Mouse (Mus musculus) spleen, adult 12 weeks (tissue): ENCODE measurements around the gene Dennd2c.
"Not testable (repeated sequence)": the region's sequence is repeated elsewhere in the genome, so short reads cannot be mapped to it uniquely, and the experiment has no call there.

Source experiments
- DNase-seq: peaks from one replicate; pipeline ENCODE4 v3.0.0; 2022; ENCODE audit warnings: low spot score

Gene Dennd2c

DNA sequence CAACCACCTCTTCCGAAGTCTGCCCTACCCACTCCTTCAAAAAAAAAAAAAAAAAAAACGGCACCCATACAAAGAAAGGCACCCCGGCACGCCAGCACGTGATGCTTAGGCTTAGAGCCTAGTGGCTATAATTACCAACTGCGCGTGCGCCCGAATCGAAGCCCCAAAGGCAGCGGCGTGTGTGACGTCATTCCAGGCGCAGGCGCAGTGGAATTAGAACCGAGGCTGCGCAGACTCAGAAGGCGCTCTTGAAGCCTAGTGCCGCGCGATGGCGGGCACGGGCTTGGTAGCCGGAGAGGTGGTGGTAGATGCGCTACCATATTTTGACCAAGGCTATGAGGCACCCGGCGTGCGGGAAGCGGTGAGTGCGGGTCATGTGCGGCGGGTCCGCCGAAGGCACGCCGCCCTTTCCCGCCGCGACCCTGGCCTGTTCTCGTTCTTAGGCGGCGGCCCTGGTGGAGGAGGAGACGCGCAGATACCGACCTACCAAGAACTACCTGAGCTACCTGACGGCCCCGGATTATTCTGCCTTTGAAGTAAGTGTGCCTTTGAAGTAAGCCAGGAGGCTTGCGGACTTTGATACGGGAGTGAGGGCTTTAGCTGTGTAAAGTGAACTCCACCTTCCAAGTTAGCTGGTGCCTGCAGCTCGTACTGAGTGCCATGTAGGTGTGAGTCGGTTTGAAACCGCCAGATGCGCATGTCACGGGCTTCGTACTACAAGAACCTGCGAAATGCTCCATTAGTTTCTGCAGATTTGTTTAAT lies 69.3 kb downstream of the Dennd2c start, which contains the start of gene Bcas2:
Gene Bcas2, plus strand, starts transcription at position 151 of the 763 bp plus-strand sequence.
- DNase-seq, result peak; percentile 97

DNA sequence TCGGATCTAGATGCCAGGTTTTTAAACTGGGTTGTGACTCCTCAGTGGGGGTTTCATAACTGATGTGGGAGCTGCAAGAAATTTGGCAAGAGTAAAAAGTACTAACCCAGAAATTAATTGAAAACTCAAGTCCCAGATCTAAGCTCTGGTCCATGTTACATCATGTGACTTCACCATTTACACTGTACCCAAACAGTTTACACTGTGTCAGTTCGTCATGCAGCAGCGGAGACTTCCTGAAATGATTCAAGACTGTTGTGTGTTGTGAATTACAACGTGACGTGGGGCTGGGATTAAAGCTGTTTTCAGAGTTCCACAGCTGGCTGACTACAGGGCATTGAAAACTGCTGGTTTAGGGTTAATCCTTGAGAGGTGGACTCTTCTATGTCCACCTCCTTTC lies 70.2 kb downstream of the Dennd2c start:
- DNase-seq, result no peak

DNA sequence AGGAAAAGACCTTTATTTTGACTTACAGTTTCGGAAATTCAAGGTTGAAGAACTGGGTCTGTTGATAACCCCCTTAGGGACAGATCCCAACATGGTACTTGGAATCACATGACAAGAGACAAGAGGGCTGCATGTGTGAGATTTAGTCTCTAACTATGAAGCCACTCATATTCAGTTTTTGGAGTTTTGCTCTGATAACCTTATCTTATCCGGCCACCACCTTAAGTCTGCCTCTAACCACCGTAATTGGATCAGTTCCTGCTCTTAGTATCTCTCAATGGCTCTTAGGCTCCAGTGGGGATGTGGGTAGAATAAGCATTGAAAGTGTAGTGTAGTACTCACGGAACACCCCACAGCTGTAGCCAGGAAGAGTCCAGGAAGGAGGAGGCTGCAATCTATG lies 74.3 kb downstream of the Dennd2c start:
- DNase-seq, result no peak

DNA sequence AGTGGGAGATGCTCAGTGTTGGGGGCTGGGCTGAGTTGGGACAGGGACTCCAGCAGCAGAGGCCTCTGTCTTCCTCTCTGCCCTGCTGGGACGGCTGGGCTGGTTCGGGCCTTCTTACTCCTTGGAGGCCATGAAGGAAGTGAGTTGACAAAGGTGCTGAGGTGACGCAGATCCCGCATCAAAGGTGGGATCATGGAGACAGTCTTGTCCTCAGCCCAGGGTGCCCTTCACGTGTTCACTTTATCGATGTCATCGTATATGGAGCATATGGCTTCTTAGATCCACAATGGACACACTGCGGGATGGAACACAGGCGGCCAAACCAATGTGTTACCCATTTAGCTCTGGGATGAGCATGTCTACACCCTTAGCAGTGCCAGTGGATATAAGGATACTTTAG lies 77.1 kb downstream of the Dennd2c start:
- DNase-seq, result no peak

DNA sequence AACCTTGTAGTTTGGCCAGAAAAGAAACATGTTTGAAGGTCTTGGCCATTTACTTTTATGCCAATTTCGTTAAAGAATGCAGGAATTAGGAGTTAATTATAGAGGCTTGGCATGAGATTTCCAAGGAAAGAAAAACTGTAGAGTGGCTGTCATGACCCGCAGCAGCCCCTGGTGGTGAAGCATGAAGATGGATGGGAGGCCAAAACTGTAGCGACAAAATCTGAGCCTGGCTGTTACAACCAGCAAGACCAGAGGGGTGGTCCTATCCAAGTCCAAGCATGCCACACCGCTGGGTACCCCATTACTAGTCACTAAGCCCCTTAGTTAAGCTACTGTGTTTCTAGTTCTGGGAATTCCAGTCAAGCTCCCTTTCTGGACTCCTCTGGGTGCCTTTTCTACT lies 78.8 kb downstream of the Dennd2c start:
- DNase-seq, result no peak

DNA sequence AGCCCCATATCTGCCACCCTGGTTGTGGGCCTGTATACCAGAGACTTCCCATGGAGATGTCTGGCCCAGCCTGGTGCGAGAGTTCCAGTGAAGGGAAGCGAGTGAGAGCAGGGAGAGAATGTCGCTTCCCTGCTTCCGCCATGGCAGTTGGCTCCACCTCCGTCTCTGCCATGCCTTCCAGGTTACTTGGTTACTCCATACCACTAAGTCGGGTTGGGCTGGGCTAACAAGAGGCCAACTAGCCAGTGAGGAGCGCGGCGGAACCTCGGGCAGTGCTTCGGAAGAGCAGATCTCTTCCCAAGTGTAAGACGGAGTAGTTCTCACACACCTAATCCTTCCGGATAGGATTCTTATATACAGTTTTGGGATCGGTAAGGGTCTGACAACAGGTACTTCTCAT lies 80.4 kb downstream of the Dennd2c start:
- DNase-seq, result no peak

DNA sequence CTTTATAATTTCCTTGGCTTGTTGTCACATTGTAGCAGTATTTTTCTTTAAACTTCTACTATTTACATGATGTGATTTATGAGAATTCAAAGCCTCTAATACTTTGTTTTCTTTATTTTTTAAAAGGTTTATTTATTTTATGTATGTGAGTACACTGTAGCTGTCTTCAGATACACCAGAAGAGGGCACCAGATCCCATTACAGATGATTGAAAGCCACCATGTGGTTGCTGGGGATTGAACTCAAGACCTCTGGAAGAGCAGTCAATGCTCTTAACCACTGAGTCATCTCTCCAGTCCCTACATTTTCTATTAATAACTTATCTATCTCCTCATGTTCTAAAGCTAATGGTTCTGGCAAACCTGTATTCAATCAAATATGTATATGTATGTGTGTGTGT lies 82.1 kb downstream of the Dennd2c start:
- DNase-seq, result not testable (repeated sequence)

DNA sequence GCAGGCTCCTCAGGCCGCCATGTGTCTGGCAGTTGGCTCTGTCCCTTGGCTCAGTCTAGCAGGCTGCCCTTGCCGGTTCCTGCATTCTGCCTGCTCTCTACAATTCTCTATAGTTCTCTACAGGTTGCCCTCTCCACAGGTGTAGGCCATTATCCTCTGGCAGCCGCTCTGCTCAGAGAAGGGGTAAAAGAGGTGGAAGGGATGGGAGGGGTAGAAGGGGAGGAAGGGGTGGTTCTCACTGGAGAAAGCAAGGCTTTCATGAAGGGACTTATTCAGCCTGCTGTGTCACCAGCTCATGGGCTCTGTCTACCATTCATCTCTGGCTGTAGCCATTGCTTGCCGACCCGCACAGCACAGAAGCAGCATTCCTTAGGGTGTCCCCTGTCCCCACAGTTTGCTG lies 86.0 kb downstream of the Dennd2c start:
- DNase-seq, result no peak

DNA sequence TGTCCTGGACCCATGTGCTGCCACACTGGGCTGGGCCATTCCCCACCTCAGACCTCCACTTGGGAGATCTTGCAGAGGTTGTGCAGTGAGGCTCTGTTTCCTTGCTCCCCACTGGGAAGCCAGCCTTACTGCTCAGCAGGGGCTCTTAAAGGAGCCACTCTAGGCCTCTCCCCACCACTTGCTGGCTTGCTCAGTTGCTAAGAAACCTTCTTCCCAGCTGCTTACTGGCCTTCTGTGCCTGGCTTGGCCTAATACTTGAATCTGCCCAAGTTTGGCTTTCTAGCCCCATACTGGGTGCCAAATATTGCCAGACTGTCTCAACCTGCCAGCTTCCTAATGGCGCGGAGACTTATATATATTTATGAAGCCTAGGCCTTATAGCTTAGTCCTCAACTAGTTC lies 86.5 kb downstream of the Dennd2c start:
- no peak for DNase-seq

DNA sequence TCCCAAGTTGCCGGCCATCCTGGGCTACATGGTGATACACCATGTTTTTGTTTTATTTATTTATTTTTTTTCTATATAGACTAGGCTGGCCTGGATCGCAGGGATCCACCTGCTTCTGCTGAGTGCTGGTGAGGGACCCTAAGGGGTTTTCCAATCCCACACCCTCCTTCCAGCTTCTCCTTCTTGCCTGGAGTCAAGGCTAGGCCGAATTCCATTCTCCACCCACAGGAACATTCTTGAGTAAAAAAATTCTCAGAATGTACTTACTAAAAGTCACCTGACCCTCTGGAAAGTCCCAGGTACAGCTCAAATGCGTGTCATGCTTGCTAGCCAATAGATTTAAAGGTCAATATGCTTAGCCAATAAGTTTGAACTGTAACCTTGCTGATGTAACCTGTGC lies 89.8 kb downstream of the Dennd2c start:
- DNase-seq, result no peak

DNA sequence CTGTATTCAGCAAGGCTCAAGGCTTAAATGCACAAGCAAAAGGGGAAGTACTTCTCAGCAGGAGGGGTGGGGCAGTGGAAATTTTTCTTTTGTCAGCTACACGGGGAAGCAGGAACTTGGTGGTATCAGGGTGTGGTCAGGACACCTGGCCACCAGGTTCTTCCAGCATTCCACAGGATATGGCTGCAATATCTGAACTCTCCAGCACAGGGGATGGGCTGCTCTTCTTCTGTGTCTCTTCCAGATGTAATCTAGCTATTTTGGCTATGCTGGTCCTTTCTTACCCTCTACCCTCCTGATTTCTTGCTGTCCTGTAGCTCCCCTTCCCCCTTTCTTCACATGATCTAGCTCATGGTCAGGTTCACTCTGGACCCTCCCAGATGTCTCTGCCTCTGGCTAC lies 90.8 kb downstream of the Dennd2c start:
- DNase-seq, result no peak

DNA sequence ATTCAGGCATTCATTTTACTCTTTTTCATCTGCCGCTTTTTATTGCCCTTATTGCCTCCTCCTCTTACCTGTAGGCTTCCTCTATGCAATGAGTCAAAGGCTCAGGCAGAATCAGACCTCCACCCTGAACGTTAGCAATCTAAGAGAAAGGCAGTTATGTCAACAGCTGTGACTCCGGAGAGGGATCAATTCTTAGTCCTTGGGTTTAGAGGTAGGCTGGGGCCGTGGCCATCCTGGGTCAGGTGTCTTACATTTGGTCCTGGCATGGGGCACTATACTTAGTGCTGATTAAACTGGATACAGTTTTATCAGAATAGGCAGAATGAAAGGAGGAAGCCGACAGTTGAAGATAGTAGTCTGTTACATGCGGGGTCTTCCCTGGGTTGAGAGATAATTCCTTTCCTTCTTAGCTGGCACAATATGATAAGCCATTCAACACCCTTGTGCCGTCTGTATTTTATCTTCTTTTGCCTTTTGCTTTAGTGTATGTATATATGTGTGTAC lies 94.0 kb downstream of the Dennd2c start:
- no peak for DNase-seq

DNA sequence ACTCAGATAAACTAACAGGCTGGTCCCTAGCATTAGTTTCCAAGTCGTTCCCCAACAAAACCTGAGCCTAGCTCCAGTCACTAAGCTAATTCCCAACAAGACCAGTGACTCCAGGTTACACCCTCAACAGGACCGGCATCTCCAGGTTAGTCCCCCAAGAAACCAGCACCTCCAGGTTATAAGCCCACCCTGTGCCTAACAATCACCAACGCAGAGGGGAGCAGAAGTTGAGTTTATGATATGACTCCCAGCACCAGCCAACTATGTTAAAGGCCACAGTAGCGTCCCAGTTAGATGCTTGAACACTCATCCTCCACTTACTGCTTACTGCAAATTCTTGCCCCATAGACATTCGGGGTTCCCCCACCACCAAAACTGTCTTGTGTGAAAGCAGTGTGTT lies 97.0 kb downstream of the Dennd2c start:
- DNase-seq, result no peak

DNA sequence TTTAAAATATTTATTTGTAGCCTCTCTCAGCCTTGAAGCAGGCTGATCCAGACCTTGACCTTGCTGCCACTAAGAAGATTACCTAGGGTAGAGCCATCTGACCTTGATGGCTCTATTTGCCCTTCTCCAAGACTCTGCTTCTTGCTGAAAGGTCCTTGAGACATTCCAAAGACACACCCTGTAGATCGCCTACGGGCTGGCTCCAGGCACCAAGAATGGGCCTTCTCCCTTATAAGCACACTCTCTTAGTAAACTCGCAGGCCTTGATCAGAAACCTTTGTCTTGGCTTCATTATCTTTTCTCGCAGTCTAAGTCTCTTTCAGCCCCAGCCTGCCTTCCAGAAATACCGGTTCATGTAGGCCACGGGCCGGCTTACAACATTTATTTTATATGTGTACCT lies 98.7 kb downstream of the Dennd2c start:
- not testable (repeated sequence) for DNase-seq

DNA sequence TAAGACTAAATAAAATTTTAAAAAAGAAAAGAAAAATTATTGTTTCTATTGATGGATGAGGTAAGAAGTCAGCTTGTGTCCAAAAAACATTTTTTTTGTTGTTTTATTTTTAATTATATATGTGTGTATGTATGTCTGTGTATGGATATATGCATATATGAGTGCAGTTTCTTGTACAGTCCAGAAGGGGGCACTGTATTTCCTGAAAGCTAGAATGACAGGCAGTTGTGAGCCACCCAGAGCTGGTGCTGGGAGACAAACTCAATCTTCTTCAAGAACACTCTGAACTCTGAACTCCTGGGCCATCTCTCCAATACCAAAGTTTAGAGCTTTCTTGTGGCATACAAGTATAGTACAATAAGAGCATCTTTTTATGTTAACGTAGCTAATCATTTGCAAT lies 101.2 kb downstream of the Dennd2c start:
- no peak for DNase-seq

DNA sequence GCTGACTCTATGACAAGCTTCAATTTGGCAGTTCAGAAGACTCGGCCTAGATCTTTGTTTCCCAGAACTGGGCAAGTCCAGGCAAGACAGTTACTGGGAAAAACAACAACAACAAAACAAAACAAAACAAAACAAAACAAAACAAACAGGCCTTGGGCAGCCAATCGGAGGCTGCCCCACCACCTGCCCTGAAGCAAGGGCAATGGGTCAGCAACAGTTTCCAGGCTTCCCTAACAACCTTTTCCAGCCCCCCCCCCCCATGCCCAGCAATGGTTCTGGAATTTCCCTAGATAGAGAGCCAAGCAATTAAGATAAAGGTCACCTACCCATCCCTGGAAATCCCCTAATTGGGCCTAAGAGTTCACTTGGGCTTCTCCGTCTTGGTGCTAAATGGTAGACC lies 102.0 kb downstream of the Dennd2c start:
- DNase-seq, result no peak

DNA sequence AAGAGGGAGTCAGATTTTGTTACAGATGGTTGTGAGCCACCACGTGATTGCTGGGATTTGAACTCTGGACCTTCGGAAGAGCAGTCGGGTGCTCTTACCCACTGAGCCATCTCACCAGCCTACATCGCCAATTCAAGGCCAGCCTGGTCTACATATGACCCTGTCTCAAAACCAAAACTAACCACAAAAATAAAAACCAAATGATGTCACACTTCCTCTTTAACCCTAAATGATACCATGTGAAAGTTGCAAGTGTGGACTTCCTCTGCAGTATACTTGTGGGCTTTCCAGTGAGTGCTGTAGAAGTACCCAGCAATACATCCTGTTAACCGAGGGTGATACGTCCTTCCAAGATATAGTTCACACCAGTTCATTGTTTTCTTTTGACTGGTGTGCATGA lies 104.0 kb downstream of the Dennd2c start:
- DNase-seq, result peak; percentile 7

DNA sequence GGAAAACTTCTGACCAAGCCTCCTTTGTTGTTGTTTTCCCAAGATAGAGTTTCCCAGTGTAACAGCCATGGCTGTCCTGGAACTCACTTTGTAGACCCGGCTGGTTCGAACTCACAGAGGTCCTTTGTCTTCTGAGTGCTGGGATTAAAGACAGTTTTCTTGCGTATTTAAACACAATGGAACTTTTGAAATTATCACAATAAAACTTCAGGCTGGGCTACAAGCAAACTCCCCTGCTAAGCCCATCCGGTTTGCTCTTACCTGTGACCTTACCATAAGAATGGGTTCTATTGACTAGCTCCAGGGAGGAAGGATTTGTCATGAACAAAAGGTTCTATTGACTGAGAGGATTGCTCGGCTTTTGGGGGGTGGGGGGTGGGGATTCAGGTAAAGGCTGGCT lies 105.3 kb downstream of the Dennd2c start:
- no peak for DNase-seq

DNA sequence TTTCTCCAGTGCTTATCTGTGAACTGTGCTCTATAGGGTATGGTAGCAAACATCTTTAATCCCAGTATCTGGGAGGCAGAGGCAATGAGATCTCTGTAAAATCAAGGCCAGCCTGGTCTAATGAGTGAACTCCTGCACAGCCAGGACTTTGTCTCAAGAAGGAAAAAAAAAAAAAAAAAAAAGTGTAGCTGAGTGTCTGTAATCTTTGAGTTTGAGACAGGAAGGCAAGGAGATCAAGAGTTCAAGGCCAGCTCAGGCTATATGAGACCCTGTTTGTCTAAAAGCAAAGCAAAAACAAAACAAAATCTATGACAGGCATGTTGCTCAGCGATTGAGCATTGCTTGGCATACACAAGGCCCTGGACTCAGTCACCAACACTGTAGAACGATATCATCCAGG lies 105.8 kb downstream of the Dennd2c start:
- DNase-seq, result no peak

DNA sequence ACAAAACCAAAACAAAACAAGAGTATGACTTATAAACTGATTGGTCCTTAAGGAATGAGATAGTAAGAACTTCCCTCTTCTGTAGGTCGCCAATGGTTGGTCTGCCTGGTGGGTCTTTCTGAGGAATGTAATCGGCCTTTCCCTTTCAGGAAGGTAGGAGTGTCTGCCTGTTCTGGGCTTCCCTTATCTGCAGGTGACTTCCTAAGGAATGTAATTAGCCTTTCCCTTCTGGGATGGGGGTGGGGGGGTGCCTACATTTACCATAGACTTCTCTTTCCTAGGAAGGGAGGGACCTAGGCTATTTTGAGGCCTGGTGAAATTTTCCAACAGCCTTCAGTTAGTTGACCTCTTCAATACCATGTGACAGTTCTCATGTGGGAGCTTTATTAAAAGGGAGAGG lies 108.7 kb downstream of the Dennd2c start:
- no peak for DNase-seq

DNA sequence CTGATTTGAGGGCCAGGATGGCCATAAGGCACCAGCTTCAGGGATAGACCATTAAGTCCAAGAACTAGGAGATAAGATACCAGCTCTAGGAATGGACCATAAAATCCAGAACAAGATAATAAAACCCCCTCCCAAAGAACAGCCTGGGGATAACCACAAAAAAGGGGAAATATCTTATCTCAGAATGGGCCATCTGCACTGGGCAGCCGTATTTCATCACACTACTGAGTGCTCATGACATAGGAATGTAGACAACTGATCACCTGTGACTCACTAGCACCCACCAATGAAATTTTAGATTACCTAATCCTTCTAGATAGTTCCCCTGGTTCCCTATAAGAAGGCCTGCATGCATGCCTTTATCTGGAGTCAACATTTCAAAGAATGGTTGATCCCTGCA lies 109.7 kb downstream of the Dennd2c start:
- no peak for DNase-seq

DNA sequence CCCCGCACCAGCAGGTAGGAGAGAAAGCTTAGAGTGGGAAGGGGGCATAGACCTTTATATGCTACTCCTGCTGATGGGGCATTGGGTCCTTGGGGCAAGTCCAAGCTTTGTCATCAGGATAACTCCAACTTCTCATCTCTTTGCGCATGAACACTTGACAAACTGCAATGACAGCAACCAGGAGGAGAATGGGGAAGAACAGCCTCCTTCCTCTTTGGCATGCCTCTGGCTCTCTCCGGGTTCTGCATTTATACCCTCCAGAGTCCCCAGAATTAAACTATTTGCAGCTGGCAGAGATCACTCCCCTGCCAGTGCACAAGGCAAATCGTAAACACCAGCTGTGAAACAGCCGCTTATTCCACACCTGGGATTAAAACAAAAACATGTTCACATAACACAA lies 111.1 kb downstream of the Dennd2c start:
- DNase-seq, result no peak

DNA sequence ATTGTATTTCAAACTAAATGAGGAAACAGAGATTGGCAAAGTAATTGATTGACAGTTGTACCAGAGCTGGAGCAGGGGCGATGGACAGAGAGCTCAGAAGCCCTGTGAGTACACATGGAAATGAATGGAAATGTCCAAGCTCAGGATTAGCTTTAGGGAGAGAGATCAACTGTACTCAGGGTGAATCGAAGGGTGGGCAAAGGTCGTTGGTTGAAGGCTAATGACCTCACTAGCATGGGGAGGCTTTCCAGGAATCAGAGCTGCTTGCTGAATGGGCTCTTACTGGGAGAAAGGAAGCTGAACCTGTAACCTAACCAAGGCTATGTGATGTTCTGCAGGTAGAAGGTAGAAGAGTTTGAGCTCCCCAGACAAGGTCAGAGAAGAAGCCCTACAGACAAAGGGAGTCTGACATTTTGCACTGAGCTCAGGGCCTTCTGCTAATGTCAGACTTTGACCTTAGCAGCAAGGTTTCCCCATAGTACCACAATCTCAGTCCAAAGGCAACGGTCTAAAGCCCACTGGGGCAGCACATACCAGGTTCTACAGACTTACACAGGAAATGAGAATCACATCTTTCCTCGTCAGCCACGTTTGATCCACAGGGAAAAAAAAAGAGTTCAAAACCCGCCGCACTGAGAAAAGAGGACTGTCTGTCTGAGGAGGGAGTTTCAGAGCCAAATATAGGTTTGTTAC lies 112.3 kb downstream of the Dennd2c start:
- DNase-seq, result no peak

DNA sequence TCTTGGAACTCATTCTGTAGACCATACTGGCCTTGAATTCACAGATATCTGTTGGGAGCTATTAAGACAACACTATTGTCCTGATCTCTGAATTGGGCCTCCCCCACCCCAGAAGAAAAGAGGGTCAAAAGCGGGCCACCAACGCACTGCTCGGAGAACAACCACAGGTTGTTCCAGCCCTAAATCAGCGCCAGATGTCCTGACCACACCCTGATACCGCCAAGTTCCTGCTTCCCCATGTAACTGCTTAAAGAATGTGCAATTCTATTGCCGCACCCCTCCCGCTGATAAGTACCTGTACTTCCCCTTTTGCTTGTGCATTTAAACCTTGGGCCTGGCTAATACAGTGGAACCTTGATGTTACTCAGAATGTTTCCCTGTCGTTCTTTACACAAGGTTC lies 113.0 kb downstream of the Dennd2c start:
- not testable (repeated sequence) for DNase-seq
